Mouse (Mus musculus) T-helper 17 cell (primary cell): ENCODE measurements around the gene Kap.
"Not testable (repeated sequence)": the region's sequence is repeated elsewhere in the genome, so short reads cannot be mapped to it uniquely, and the experiment has no call there.

Experiments
- in situ Hi-C, 2 experiments: fragments of 300-600 bp; cut with MboI, MseI; formaldehyde crosslinking; loops; 1 replicate in 1 of 2; 2 replicates in 1 of 2; pipeline ENCODE4 v1.15.1; 2025; ENCODE audit warnings: high pct_unique_total_duplicates in 2 of 2

Kap gene

GRCm38 (mm10) chr6:133853526-133853925 is at the start of gene Kap:
Gene Kap (minus strand): TSS chr6:133853762.
- in situ Hi-C loops: loop anchor here in 1 of 2 experiments (5.0 to 10.0 kb wide), 2 partner anchors 151 to 1689 kb away; no protein-coding TSS in a partner anchor

DNA sequence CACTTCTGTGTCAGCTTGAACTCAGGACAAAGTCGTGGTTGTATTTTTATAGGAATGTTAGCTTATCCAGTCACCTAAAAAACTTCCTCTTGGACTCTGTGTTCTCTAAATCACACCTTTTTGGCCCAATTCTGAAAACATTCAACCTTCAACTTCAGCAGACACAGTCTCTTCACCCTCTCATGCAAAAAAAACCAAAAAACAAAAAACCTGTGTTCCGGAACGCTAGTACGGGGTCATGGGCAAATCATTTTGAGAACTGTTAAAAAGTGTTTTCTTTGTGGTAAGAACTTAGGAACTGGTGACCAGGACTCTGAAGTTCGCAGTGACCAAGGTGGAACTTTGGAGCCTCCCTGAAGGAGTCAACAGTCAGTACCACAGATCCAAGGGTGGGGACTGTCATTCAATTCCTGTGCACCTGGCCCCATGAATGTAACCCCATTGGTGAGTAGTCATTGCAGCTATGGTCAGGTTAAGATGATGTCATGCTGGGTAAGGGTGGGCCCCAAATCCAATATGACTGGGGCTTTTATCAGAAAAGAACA is 32.4 kb upstream of the Kap start:
- in situ Hi-C loops: loop anchor here (5.0 to 10.0 kb wide), 2 partner anchors 179 to 1239 kb away; no protein-coding TSS in a partner anchor

DNA sequence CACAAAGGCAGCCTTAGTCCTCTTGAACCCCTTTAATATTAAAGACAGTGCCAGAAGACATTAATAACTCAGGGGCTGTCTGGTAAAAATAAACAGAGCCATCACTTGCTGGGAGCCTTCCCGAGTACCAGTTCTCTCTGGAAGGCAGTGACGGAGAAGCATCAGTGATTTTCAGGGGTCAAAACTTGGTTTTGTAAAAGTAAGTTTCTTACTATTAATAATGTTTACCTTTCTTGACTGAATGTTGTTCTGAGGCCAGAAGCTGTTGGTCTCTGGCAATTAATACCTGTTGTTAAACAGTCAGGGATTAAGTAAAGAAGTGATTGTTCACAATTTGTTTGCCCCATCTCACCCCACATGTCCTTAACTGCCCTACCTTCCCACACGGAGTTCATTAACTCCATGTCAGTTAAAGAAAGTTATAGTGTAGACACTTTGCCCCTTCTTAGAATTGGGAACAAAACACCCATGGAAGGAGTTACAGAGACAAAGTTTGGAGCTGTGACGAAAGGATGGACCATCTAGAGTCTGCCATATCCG is 30.0 kb upstream of the Kap start:
- in situ Hi-C loops: loop anchor here in 1 of 2 experiments (10.0 kb wide), 1 partner anchor 1241 kb away; no protein-coding TSS in a partner anchor

- in situ Hi-C loops: loop anchor here in 1 of 2 experiments (5.0 kb wide), 1 partner anchor 174 kb away; no protein-coding TSS in a partner anchor
Measured at GRCm38 (mm10) chr6:133875906-133876462, 22.4 kb upstream of the Kap start.

GRCm38 (mm10) chr6:133872667-133873066 is 19.1 kb upstream of the Kap start:
- in situ Hi-C loops: no loop called here

DNA sequence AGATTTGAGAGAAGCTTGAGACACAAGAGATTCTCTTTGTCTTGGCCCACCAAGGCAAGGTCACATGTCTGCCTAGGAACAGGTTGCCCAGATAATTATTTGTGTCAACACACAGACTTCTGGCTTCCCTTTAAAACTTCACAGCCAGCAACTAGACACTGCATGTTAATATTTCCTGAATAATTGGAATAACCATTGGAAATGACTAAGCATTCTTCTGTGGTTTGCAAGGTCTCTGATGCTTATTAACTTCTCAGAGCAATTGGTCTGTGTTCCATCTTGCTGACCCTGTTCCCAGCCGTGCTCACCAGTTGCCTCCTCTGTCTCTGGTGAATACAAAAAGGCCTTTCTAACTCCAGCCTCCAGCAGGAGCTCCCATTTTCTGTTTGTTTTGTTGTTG is 17.6 kb upstream of the Kap start:
- in situ Hi-C loops: no loop called here

DNA sequence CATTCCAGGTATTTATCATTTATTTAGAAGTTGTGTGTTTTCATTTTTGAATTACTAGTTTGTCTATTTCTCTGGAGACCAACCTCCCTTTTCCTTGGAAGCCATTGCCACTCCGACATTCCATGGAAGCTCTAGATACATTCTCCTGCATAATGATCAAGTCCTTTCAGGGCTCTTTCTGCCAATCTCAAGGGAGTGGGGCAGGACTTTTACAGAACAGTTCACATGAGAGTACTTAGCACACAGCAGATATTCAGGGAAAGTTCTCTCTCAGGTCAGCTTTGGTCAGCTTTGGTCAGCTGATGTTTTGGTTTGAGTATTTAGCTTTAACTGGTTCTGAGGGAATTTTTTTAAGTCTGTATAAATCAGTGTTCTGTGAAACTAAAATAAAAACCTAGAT is 14.8 kb upstream of the Kap start:
- in situ Hi-C loops: no loop called here

GRCm38 (mm10) chr6:133855871-133856270 is 2.3 kb upstream of the Kap start:
- in situ Hi-C loops: loop anchor here in 1 of 2 experiments (10.0 kb wide), 1 partner anchor 1691 kb away; no protein-coding TSS in a partner anchor

- in situ Hi-C loops: no loop called here
Measured at GRCm38 (mm10) chr6:133849359-133849758, 4.2 kb downstream of the Kap start.

DNA sequence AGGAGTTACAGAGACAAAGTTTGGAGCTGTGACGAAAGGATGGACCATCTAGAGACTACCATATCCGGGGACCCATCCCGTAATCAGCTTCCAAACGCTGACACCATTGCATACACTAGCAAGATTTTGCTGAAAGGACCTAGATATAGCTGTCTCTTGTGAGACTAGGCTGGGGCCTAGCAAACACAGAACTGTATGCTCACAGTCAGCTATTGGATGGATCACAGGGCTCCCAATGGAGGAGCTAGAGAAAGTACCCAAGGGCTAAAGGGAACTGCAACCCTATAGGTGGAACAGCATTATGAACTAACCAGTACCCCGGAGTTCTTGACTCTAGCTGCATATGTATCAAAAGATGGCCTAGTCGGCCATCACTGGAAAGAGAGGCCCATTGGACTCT is 4.7 kb downstream of the Kap start:
- in situ Hi-C loops: not testable (repeated sequence)

GRCm38 (mm10) chr6:133838296-133838995 is 15.1 kb downstream of the Kap start:
- in situ Hi-C loops: not testable (repeated sequence)

DNA sequence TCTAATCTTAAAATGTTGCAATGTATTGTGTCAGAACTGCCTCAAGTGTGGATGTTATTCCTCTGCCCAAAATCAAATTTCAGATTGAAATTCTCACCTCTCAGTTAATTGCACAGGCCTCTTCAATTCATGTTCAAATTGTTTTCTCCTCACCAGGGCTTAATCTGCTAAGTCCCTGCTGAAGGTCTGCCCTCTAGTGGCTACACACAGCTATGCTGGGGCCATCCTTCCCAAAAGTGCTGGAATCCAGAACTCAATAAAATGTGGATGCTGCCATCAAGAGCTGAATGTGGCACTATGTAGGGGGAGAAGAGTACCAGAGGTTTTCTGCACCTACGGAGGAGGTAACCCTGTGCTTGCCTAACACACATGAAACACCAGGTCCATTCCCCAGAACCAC is 41.2 kb downstream of the Kap start:
- in situ Hi-C loops: no loop called here
